Mouse (Mus musculus) hindbrain, embryonic 10.5 days (tissue): ENCODE results near the gene Bcs1l. TPM values are rescaled to one million over a fixed set of nuclear protein-coding genes. Genes with fewer than 3 reads are reported as not detected.

ENCODE experiments used
- DNase-seq: peaks from one replicate; pipeline ENCODE4 v3.0.0-alpha.2; 2017; ENCODE audit warnings: low spot score
- H3K27ac ChIP-seq: fragments of 300-500 bp; sonication (generic); 2 replicates; pipeline ENCODE4 v1.5.1; 2016; ENCODE audit warnings: mild to moderate bottlenecking, moderate library complexity
- H3K27me3 ChIP-seq: fragments of 300-500 bp; sonication (generic); 2 replicates; pipeline ENCODE4 v1.6.1; 2016; ENCODE audit warnings: mild to moderate bottlenecking; ENCODE audit not compliant: poor library complexity, insufficient read depth, severe bottlenecking
- H3K36me3 ChIP-seq: fragments of 300-500 bp; sonication (generic); 2 replicates; pipeline ENCODE4 v1.6.1; 2016; ENCODE audit warnings: mild to moderate bottlenecking, moderate library complexity
- H3K4me1 ChIP-seq: fragments of 300-500 bp; sonication (generic); replicated peaks from 2 replicates; pipeline ENCODE4 v1.6.1; 2016; ENCODE audit warnings: mild to moderate bottlenecking
- H3K4me3 ChIP-seq: fragments of 300-500 bp; sonication (generic); 2 replicates; pipeline ENCODE4 v1.5.1; 2016; ENCODE audit warnings: mild to moderate bottlenecking, moderate library complexity
- H3K9me3 ChIP-seq: fragments of 300-500 bp; sonication (generic); 2 replicates; pipeline ENCODE4 v1.6.1; 2016; ENCODE audit warnings: mild to moderate bottlenecking, moderate library complexity
- WGBS: fragments of 180-500 bp; shearing (Covaris S2); methylation state at CpG from one replicate; pipeline ENCODE4 v1.1.7; 2016; 5-methylcytosine and 5-hydroxymethylcytosine counted together
- polyA plus RNA-seq: library from polyadenylated mRNA; unstranded; fragments of >200 nt; fragmentation: Nextera tagmentation; extraction: Ambion mirVana; gene quantifications from 2 replicates; pipeline ENCODE4 v1.2.1, GENCODE M21; 2016

The Bcs1l gene
- polyA plus RNA-seq: 17.4 and 19.4 TPM in 2 replicates

- Histone ChIP-seq H3K9me3 (no peaks in the 10 kb centered on the region), H3K4me1 (peaks cover 24% of the 10 kb centered on the region), H3K27me3 (no peaks in the 10 kb centered on the region), H3K27ac (peak within 1 kb of the TSS; percentile 90), H3K4me3 (peak within 1 kb of the TSS; percentile 94), H3K36me3 (peaks cover 50% of the 10 kb centered on the region)
- WGBS: under 1% methylated on average over 48 of the region's 48 CpGs
- DNase-seq: peak; percentile 99
These were observed at the start of gene Bcs1l, which contains the start of gene Zfp142 for GRCm38 (mm10) chr1:74587773-74588445. Bcs1l (plus strand) TSS chr1:74588289. Zfp142 (minus strand) TSS chr1:74588246.

- no peak overlapping the region for H3K27ac ChIP-seq
- no peaks in the 10 kb centered on the region for H3K36me3 ChIP-seq
- no peak for DNase-seq
- no peaks in the 10 kb centered on the region for H3K9me3 ChIP-seq
- H3K4me3 ChIP-seq: no peak overlapping the region
- H3K4me1 ChIP-seq: peaks cover 11% of the 10 kb centered on the region
- no peaks in the 10 kb centered on the region for H3K27me3 ChIP-seq
These were observed 49.4 kb upstream of the Bcs1l start for GRCm38 (mm10) chr1:74538650-74539049.

- no peaks in the 10 kb centered on the region for H3K9me3 ChIP-seq
- H3K4me1 ChIP-seq: peaks cover 21% of the 10 kb centered on the region
- 8% methylated on average over 6 of the region's 6 CpGs for WGBS
- no peaks in the 10 kb centered on the region for H3K36me3 ChIP-seq
- DNase-seq: peak; percentile 10
- no peaks in the 10 kb centered on the region for H3K27me3 ChIP-seq
- H3K4me3 ChIP-seq: peak within 1 kb of the TSS; percentile 21; the same call in 1 of the 2 replicates
- H3K27ac ChIP-seq: no peak within 1 kb of the TSS
These were observed 45.6 kb upstream of the Bcs1l start, which contains the start of gene Plcd4 for GRCm38 (mm10) chr1:74542451-74542961. Plcd4 (plus strand) TSS chr1:74542888.

- Histone ChIP-seq H3K9me3 (no peaks in the 10 kb centered on the region), H3K27me3 (no peaks in the 10 kb centered on the region), H3K4me1 (peaks cover 21% of the 10 kb centered on the region), H3K27ac (0 out of 2 replicates have a peak within 1 kb of the TSS, but pooled peaks have one; percentile 8), H3K4me3 (no peak within 1 kb of the TSS), H3K36me3 (no peaks in the 10 kb centered on the region)
- WGBS: 44% methylated on average over 4 of the region's 4 CpGs
- DNase-seq: no peak
These were observed 43.9 kb upstream of the Bcs1l start, which contains the start of gene Usp37 for GRCm38 (mm10) chr1:74544184-74544583. Usp37 (minus strand) TSS chr1:74544284.

GRCm38 (mm10) chr1:74559061-74559460, 29.0 kb upstream of the Bcs1l start:
- WGBS: 89% methylated on average over 5 of the region's 5 CpGs
- H3K36me3 ChIP-seq: peaks cover 15% of the 10 kb centered on the region
- H3K4me3 ChIP-seq: no peak overlapping the region
- no peak for DNase-seq
- H3K27ac ChIP-seq: no peak overlapping the region
- no peaks in the 10 kb centered on the region for H3K27me3 ChIP-seq
- no peaks in the 10 kb centered on the region for H3K9me3 ChIP-seq
- H3K4me1 ChIP-seq: no peaks in the 10 kb centered on the region

- Histone ChIP-seq H3K9me3 (no peaks in the 10 kb centered on the region), H3K27me3 (no peaks in the 10 kb centered on the region), H3K4me1 (no peaks in the 10 kb centered on the region), H3K4me3 (no peak overlapping the region), H3K27ac (no peak overlapping the region), H3K36me3 (peaks cover 81% of the 10 kb centered on the region)
- WGBS: 72% methylated on average over 6 of the region's 6 CpGs
- DNase-seq: no peak
These were observed 22.3 kb upstream of the Bcs1l start for GRCm38 (mm10) chr1:74565834-74566233.

GRCm38 (mm10) chr1:74569739-74570719, 18.1 kb upstream of the Bcs1l start:
- no peaks in the 10 kb centered on the region for H3K4me1 ChIP-seq
- DNase-seq: no peak
- no peaks in the 10 kb centered on the region for H3K9me3 ChIP-seq
- 91% methylated on average over 29 of the region's 29 CpGs for WGBS
- H3K4me3 ChIP-seq: no peak overlapping the region
- H3K27me3 ChIP-seq: no peaks in the 10 kb centered on the region
- peaks cover 98% of the 10 kb centered on the region for H3K36me3 ChIP-seq
- H3K27ac ChIP-seq: no peak overlapping the region

GRCm38 (mm10) chr1:74582621-74583020, 5.5 kb upstream of the Bcs1l start:
- H3K4me1 ChIP-seq: peaks cover 17% of the 10 kb centered on the region
- 76% methylated on average over 3 of the region's 3 CpGs for WGBS
- DNase-seq: no peak
- H3K27ac ChIP-seq: no peak overlapping the region
- H3K9me3 ChIP-seq: no peaks in the 10 kb centered on the region
- H3K4me3 ChIP-seq: no peak overlapping the region
- H3K27me3 ChIP-seq: no peaks in the 10 kb centered on the region
- peaks cover 67% of the 10 kb centered on the region for H3K36me3 ChIP-seq

- Histone ChIP-seq H3K4me3 (no peak overlapping the region), H3K4me1 (peaks cover 24% of the 10 kb centered on the region), H3K36me3 (peaks cover 49% of the 10 kb centered on the region), H3K9me3 (no peaks in the 10 kb centered on the region), H3K27me3 (no peaks in the 10 kb centered on the region), H3K27ac (no peak overlapping the region)
- DNase-seq: no peak
- WGBS: 92% methylated on average over 3 of the region's 3 CpGs
These were observed 3.3 kb upstream of the Bcs1l start for GRCm38 (mm10) chr1:74584616-74585398.

- Histone ChIP-seq H3K27me3 (no peaks in the 10 kb centered on the region), H3K4me1 (peaks cover 24% of the 10 kb centered on the region), H3K36me3 (peaks cover 52% of the 10 kb centered on the region), H3K9me3 (no peaks in the 10 kb centered on the region), H3K4me3 (peak overlapping the region; percentile 94), H3K27ac (peak overlapping the region; percentile 90)
- WGBS: under 1% methylated on average over 24 of the region's 24 CpGs
- no peak for DNase-seq
These were observed 786 bp upstream of the Bcs1l start for GRCm38 (mm10) chr1:74587233-74587772.

GRCm38 (mm10) chr1:74594434-74594833, 6.3 kb downstream of the Bcs1l start:
- H3K27ac ChIP-seq: no peak overlapping the region
- DNase-seq: no peak
- H3K9me3 ChIP-seq: no peaks in the 10 kb centered on the region
- peaks cover 92% of the 10 kb centered on the region for H3K36me3 ChIP-seq
- WGBS: 89% methylated on average over 8 of the region's 8 CpGs
- H3K4me1 ChIP-seq: no peaks in the 10 kb centered on the region; the same call in 1 of the 2 replicates
- no peak overlapping the region for H3K4me3 ChIP-seq
- no peaks in the 10 kb centered on the region for H3K27me3 ChIP-seq
